Mouse (Mus musculus) yolk sac, embryonic 10.5 days (tissue): ENCODE measurements around the gene Dnaic2.
A peak's percentile ranks its signal among the peaks of the same experiment; 100 is the strongest.

Experiments used
- DNase-seq: peaks from one replicate; pipeline ENCODE4 v3.0.0-alpha.2; 2017; ENCODE audit warnings: low spot score

Gene Dnaic2

DNA sequence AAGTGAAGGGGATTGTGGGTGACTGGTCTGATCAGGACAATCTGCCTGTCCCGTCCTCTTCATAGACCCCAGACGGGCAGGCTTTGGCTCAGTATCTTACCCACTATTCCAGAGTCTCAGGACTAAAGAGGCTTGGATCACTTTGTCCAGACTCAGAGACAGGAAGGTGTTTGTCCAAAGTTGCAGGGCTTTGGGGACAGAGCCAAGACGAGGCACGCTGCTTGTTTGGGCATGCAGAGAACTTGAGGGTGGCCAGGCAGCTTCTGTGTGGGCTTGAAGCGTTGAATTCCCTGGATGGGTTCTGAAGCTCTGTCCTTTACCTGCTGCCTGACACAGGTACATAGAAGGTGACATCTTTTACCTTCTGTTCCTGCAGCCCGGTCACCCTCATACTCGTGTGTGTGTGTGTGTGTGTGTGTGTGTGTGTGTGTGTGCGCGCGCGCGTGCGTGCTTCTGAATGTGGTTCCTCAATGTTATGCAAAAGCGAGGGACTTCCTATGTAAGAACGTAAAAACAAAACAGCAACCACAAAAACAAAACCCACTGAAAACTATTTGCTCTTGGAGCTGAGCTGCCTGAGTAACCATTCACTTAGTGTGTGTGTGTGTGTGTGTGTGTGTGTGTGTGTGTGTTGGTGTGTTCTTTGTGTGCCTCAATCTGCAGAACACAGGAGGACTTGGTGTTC, 24.8 kb upstream of the Dnaic2 start:
- DNase-seq = no peak

DNA sequence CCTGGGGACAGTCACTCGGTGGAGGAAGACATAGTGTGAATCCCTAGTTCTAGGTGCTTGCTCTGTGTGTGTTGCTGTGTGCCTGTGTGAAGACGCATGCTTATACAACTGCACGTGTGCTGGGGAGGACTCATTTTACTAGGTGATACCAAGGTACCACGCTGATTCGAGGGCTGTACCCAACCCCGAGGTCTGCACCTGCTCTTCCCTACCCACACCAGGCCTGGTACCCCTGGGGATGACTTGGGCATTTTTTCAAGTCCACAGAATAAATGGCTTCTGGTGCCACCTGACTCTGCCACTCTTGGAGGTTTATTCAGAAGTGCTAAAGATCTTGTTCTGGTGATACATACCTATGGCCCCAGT, 24.2 kb upstream of the Dnaic2 start:
- no peak for DNase-seq

GRCm38 (mm10) chr11:114704071-114704913, 22.9 kb upstream of the Dnaic2 start:
- DNase-seq = no peak

DNA sequence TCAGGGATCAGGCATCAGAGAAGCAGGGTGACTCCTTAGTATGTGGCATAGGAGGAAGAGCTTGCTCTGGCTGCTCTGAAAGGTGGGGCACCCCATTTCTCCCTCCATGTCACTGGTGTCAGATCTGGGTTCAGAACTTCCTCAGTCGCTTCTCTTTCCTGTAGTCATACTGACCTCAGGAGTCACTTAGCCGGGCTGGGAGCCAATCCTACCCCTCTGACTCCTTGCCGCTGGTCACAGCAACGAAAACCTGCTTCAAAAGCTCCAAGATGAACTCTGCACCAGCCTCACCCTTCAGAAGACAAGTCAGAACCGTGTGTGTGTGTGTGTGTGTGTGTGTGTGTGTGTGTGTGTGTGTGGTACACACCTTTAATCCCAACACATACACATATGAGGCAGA, 20.9 kb upstream of the Dnaic2 start:
- DNase-seq = no peak

DNA sequence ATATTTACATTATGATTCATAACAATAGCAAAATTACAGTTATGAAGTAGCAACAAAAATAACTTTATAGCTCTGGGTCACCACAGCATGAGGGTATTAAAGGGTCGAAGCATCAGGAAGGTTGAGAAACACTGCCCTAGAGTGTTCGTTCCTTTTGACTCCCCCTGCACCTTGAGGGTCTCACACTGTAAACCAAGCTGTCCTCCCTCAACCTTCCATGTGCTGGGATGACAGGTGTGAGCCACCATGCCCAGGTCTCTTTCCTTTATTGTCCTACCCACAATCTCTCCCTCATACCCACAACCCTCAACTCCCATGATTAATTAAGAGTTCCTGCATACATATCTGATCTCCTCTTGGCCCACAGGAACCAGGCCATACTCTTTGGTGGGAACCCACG, 15.8 kb upstream of the Dnaic2 start:
- DNase-seq = no peak

GRCm38 (mm10) chr11:114711861-114712260, 15.3 kb upstream of the Dnaic2 start:
- no peak for DNase-seq

DNA sequence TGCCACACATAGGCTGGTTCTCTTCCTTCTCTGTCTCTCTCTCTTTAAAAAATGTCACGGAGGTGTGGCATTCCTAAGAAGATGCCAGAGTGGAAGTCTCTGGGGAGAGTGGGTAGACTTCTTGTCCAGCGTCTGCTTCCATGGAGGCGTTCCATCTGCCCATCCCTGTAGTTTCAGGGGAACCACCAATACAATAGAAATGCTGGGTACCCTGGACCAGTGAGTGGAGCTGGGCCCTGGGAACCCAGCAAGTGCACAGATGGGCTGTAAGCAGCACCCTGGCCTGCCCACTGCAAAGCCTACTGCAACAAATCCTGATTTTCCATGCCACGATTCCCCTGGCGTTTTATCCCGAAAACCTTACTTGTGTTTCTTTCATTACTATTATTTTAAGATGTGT, 12.7 kb upstream of the Dnaic2 start:
- DNase-seq = no peak

- DNase-seq = no peak
Measured at GRCm38 (mm10) chr11:114715531-114715930, 11.7 kb upstream of the Dnaic2 start.

GRCm38 (mm10) chr11:114720535-114720934, 6.7 kb upstream of the Dnaic2 start:
- no peak for DNase-seq

DNA sequence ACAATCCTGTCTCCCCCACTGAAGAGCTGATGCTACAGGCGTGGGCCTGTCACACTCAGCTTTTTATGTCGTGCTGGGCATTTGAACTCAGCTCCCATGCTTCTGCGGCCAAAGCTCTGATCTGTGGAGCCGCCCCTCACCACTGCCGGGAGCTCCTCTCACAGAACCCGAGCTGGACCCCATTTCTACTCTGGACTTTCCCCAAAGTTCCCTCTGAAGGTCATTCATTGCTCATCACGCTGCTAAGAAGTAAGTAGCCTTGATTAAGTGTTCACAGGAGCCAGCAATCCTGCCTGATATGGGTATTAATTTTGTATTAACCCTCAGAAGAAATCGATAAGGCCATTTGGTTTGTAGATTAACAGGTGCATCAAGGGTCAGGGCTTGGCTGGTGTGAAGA, 4.8 kb upstream of the Dnaic2 start:
- DNase-seq = no peak

DNA sequence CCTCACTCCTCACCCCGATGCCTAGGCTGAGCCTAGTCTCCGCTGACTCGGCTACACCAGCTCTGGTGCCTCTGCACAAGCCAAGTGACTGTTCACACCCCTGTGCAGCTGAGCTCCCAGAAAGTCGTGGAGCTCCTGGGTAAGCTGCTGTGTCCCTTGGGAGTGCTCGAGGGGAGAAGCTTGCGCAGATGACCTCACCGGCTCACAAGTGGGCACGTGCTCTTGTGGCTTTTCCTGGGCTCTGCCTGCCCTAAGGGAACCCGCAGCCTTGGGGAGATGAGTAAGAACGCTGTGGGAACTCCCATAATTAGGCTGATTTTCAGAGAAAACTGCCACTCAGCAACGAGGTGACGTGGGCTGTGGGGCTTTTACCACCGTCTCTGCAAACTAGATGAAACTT, 4.2 kb upstream of the Dnaic2 start:
- no peak for DNase-seq

- no peak for DNase-seq
Measured at GRCm38 (mm10) chr11:114724787-114725590, 2.2 kb upstream of the Dnaic2 start.

DNA sequence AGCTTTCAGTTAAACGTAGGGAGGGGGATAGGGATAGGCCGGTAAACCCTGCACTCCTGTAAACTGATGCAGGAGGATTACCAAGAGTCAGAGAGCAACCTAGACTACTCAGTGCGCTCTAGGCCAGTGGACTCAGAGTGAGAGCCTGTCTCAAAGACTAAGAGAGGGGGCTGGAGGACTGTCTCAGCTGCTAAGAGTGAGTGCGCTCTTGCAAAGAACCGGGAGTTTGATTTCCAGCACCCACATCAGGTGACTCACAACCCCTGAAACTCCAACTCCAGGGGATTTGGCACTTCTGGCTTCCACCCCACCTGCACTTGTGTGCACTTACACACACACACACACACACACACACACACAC, 598 bp downstream of the Dnaic2 start:
- no peak for DNase-seq

DNA sequence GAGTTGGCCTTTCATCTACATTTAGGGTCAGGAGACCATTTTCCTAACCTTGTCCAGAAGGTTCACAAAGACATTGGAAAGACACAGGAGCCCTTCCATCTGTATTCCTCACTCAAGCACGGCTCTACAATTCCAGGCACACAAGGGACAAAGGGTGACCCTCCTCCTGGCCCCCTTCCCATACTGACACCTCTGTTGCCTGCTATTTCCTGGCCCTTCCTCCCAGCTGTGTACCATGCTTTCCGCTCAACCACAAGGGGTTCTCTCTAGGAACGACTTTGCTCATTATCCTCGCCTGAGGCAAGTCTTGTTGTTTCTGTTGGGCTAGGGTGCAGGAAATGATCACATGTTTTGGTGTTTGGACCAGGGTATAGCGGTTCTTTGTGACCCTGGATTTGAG, 1.1 kb downstream of the Dnaic2 start:
- no peak for DNase-seq

- no peak for DNase-seq
Measured at GRCm38 (mm10) chr11:114729832-114730363, 2.7 kb downstream of the Dnaic2 start.

DNA sequence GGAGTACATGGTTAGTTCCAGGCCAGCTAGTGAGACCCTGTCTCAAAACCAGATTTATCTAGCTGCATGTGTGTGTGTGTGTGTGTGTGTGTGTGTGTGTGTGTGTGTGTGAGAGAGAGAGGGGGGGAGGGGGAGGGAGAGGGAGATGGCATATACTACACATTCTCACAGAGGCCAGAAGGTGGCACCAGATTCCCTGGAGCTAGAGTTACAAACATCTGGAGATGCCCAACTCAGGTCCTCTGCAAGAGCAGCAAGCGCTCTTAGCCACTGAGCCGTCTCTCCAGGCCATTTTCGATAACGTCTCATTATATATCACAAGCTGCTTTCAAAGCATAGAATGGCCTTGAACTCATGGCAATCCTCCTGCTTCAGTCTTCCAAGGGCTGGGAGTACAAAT, 4.5 kb downstream of the Dnaic2 start:
- no peak for DNase-seq

DNA sequence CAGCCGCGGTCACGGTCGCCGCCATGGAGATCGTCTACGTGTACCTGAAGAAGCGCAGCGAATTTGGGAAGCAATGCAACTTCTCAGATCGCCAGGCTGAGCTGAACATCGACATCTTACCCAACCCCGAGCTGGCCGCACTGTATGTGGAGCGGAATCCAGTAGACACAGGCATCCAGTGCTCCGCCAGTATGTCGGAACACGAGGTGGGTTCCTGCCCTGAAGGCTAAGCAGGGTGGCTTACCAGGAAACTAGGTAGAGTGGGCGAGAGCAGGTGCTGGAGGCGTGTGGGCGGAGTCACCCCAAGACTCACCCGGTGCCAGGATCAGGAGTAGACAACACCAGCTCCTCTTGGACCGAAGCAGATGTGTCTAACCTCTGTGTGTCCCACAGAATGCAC, 5.7 kb downstream of the Dnaic2 start:
- no peak for DNase-seq

DNA sequence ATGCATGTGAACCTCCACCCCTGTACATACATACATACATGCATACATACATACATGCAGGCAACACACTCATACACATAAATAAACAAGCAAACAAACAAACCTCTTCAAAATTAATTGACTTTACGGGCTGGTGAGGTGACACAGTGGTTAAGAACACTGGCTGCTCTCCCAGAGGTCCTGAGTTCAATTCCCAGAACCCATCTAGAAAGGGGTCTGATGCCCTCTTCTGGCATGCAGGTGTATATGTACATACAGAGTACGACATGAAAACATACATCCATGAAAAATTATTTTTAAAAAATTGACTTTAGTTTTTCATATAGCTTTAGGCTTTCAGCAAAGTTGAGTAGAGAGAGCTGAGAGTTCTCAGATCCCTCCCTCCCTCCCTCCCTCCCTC, 8.9 kb downstream of the Dnaic2 start:
- DNase-seq = no peak

DNA sequence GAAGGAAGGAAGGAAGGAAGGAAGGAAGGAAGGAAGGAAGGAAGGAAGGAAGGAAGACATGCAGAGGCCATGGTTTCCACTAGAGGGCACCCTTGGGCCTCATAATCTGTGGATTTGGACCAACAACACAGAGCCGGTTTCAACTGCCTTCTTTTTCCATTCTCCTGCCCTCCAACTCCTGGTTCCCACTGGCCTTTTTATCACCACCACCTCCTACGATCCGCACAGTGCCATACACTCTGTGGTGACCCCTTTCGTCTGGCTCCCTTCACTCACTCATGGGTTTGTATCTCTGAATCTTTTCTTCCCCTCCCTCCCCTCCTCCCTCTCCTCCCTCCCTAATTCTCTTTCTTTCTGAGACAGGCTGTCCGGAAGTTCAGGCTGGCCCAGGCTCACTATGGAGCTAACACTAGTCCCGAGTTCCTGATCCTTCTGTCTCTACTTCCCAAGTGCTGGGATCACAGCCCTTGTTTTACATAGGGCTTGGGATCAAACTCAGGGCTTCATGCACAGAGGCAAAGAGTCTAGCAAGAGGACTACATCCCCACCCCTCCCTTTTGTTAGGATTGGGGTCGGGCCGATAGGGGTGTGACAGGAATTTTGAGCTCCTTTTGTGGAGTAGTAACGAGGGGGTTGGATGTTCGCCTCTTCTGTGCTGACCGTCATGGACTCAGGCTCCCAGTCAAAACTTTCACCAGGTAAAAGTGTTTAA, 9.9 kb downstream of the Dnaic2 start:
- no peak for DNase-seq

- no peak for DNase-seq
Measured at GRCm38 (mm10) chr11:114740598-114740997, 13.4 kb downstream of the Dnaic2 start.

- no peak for DNase-seq
Measured at GRCm38 (mm10) chr11:114741451-114741850, 14.2 kb downstream of the Dnaic2 start.

DNA sequence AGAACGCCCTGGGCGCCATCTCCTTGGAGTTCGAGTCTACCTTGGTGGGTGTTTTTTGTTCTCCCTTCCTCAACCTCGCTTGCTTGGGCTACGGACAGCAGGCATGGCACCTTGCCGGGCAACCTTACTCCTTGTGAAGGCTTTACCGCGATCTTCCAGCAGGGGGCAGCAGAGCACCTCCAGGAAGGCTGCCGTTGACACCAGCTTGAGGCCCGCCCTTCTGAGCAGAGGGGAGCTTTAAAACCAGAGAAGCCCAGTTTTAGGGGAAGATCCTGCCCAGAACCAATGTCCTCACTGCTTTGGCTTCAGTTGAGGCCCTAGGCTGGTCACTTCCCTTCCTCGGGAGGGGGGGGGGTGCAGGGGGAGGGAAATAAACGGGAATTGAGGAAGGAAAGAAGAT, 17.9 kb downstream of the Dnaic2 start:
- DNase-seq = peak; percentile 66
